Mouse (Mus musculus) heart, embryonic 14.5 days (tissue): ENCODE data around the gene Dennd2d. TPM values are rescaled to one million over a fixed set of nuclear protein-coding genes. Genes with fewer than 3 reads are reported as not detected.

Source experiments
- ATAC-seq: fragments of 200-750 bp; cut with Nextera tagmentation; 2 replicates; pipeline ENCODE4 v1.8.0; 2017; ENCODE audit warnings: low read depth, moderate TSS enrichment; ENCODE audit not compliant: insufficient number of reproducible peaks, insufficient read depth, low FRiP score
- H3K27ac ChIP-seq, 2 experiments: fragments of 200-500 bp in 1 of 2; fragments of 300-500 bp in 1 of 2; sonication (generic) in 1 of 2; replicated peaks in 1 of 2; 2 replicates each; pipeline ENCODE4 v1.5.1; 2012 to 2014; ENCODE audit warnings: low read depth in 2 of 2, low read length in 2 of 2, control low read depth in 1 of 2, mild to moderate bottlenecking in 1 of 2, mixed read lengths in 1 of 2; ENCODE audit not compliant: control insufficient read depth in 1 of 2, insufficient read depth in 1 of 2
- H3K27me3 ChIP-seq: fragments of 300-500 bp; sonication (generic); 2 replicates; pipeline ENCODE4 v1.6.1; 2014; ENCODE audit warnings: mild to moderate bottlenecking, low read length, control low read depth; ENCODE audit not compliant: control insufficient read depth, insufficient read depth
- H3K36me3 ChIP-seq: fragments of 300-500 bp; sonication (generic); 2 replicates; pipeline ENCODE4 v1.6.1; 2014; ENCODE audit warnings: mild to moderate bottlenecking, control low read depth, low read length, mixed read lengths; ENCODE audit not compliant: control insufficient read depth, insufficient read depth
- H3K4me1 ChIP-seq, 2 experiments: fragments of 200-500 bp in 1 of 2; fragments of 300-500 bp in 1 of 2; sonication (generic) in 1 of 2; 2 replicates each; pipeline ENCODE4 v1.6.1; 2012 to 2014; ENCODE audit warnings: low read length in 2 of 2, control low read depth in 1 of 2, mixed read lengths in 1 of 2; ENCODE audit not compliant: control insufficient read depth in 2 of 2, insufficient read depth in 2 of 2
- H3K4me2 ChIP-seq: fragments of 300-500 bp; sonication (generic); 2 replicates; pipeline ENCODE4 v1.6.1; 2014; ENCODE audit warnings: mild to moderate bottlenecking, low read length
- H3K4me3 ChIP-seq, 2 experiments: fragments of 200-500 bp in 1 of 2; fragments of 300-500 bp in 1 of 2; sonication (generic) in 1 of 2; 2 replicates each; pipeline ENCODE4 v1.5.1; 2012 to 2014; ENCODE audit warnings: low read length in 2 of 2, mild to moderate bottlenecking in 2 of 2, control low read depth in 1 of 2, low read depth in 1 of 2, moderate library complexity in 1 of 2; ENCODE audit not compliant: control insufficient read depth in 1 of 2, insufficient read depth in 1 of 2
- H3K9ac ChIP-seq: fragments of 300-500 bp; sonication (generic); 2 replicates; pipeline ENCODE4 v1.6.1; 2014; ENCODE audit warnings: mild to moderate bottlenecking, low read length
- H3K9me3 ChIP-seq: fragments of 300-500 bp; sonication (generic); 2 replicates; pipeline ENCODE4 v1.6.1; 2016; ENCODE audit warnings: low read length, control low read depth; ENCODE audit not compliant: control insufficient read depth
- WGBS: fragments of 180-500 bp; shearing (Covaris S2); extraction: QIAGEN DNeasy Blood & Tissue Kit; methylation state at CpG from one replicate; pipeline ENCODE4 v1.1.7; 2014; 5-methylcytosine and 5-hydroxymethylcytosine counted together
- polyA plus RNA-seq: library from polyadenylated mRNA; unstranded; fragments of >200 nt; fragmentation: Nextera tagmentation; extraction: Ambion mirVana; gene quantifications from 2 replicates; pipeline ENCODE4 v1.2.1, GENCODE M21; 2014

Dennd2d gene
- polyA plus RNA-seq, 1 experiment from 2014 or later: 2.5 TPM

DNA sequence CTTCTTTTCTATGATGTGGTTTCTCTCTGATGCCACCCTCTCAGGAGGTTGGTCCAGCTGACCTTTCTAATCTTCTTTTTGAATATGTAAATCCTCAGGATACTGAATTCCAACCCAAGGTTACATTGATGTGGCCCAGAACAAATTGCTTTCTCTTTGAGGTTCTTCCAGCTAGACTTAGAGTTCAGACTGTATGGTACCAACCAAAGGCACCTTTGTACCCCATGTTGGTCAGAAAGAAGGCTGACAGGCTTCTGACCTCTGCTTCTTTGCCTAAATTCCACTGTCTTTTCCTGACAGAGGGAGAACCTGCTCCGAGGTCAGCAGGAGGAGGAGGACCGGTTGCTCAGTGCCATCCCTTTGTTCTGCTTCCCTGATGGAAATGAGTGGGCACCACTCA, 5.3 kb downstream of the Dennd2d start:
- Histone ChIP-seq H3K4me1 (peaks cover 2 to 10% of the 10 kb centered on the region in 2 experiments; a peak in 3 of 4 replicates), H3K27me3 (no peaks in the 10 kb centered on the region), H3K9me3 (no peaks in the 10 kb centered on the region), H3K27ac (no peak overlapping the region), H3K4me2 (no peak overlapping the region), H3K9ac (no peak overlapping the region), H3K36me3 (no peaks in the 10 kb centered on the region), H3K4me3 (no peak overlapping the region)
- ATAC-seq: no peak
- WGBS: 85% methylated on average over 2 of the region's 2 CpGs

DNA sequence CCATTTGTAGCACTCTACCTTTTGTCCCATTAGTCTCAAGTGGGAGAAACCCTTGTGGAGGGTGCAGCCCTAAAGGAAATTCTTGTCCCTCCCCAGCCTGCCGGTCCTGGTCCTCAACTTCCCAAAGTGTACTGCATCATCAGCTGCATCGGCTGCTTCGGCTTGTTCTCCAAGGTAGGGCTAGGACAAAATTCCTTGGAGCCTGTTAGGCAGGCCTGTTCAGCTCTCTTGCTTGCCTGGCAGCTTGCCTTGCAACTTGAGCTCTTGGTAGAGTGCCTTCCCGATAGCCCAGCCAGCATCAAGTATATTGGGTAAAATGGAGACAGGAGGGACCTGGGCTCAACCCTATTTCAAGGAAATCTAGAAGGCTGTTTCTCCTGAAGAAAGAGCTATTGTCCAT, 8.0 kb downstream of the Dennd2d start:
- H3K4me3 ChIP-seq: no peak overlapping the region
- H3K27me3 ChIP-seq: no peaks in the 10 kb centered on the region
- no peak overlapping the region for H3K27ac ChIP-seq
- 92% methylated on average over 4 of the region's 4 CpGs for WGBS
- H3K36me3 ChIP-seq: no peaks in the 10 kb centered on the region
- ATAC-seq: no peak
- H3K9ac ChIP-seq: no peak overlapping the region
- H3K9me3 ChIP-seq: no peaks in the 10 kb centered on the region
- H3K4me1 ChIP-seq: peaks cover 9 to 16% of the 10 kb centered on the region in 2 experiments
- no peak overlapping the region for H3K4me2 ChIP-seq

DNA sequence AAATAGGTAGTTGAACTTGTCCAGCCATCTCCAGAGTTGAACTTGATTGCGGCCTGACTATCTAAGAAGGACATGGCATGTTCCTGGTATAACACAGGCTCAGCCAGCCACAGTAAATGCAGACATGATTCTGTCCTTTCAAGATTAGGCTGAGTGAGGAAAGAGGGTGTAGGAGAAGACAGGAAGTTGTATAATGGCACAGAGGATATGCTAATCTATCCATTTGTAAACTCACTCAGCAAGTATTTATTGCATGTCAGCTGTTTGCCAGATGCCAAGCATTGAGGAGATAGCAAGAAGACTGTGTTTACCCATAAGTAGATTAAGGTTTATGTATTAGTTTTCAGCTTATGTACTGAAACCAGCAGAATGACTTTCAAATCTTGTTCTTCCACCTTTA, 10.5 kb downstream of the Dennd2d start:
- H3K27me3 ChIP-seq: no peaks in the 10 kb centered on the region
- H3K27ac ChIP-seq: 0 out of 4 replicates have a peak overlapping the region, but pooled peaks of 1 of the 2 experiments have one; percentile 2
- no peak overlapping the region for H3K4me2 ChIP-seq
- no peaks in the 10 kb centered on the region for H3K9me3 ChIP-seq
- no peak overlapping the region for H3K4me3 ChIP-seq
- no peak for ATAC-seq
- no peaks in the 10 kb centered on the region for H3K36me3 ChIP-seq
- no peak overlapping the region for H3K9ac ChIP-seq
- H3K4me1 ChIP-seq: peaks cover 9 to 21% of the 10 kb centered on the region in 2 experiments
- WGBS: 54% methylated on average over 1 of the region's 1 CpGs

DNA sequence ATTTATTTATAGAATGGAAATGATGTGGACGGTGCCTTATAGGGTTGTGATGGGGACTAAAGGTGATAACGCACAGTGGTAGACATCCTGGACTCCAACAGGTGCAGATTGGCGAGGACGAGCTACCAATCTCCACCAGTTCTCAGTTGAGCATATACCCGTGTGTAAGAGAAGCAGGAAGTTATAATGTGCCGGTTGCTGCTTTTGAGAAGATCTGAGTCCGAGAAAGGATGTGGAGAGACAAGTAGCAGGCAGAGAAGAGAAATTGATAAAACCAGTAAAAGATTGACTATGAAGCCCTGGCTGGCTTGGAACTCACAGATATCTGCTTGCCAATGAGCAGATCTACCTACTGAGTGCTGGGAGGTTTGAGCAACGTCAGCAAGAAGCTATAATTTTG, 11.0 kb downstream of the Dennd2d start:
- Histone ChIP-seq H3K27me3 (no peaks in the 10 kb centered on the region), H3K4me2 (no peak overlapping the region), H3K27ac (peak overlapping the region; percentile 32 to 74; a peak in 3 of 4 replicates), H3K36me3 (no peaks in the 10 kb centered on the region), H3K9ac (no peak overlapping the region), H3K9me3 (no peaks in the 10 kb centered on the region), H3K4me1 (peaks cover 9 to 21% of the 10 kb centered on the region in 2 experiments), H3K4me3 (no peak overlapping the region)
- no peak for ATAC-seq
- WGBS: 75% methylated on average over 8 of the region's 8 CpGs

DNA sequence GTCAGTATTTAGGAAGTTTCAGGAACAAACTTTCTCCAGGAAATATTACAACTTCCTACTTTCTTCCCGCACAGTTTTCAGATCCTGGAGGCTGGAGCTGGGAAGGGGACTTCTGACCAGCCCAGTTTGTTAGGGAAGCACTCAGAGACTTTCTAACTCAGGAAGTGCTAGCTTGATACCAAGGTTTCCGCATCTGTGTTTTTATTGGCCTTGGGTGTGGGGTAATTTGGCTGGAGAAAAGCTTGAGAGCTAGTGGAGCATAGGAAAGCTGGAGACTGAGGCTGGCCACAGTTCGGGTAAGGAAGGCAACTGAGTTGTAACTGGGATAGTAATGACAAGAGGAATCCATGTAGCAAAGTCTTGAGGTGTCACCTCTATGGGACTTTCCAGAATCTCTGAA, 11.7 kb downstream of the Dennd2d start:
- no peak overlapping the region for H3K4me3 ChIP-seq
- no peaks in the 10 kb centered on the region for H3K27me3 ChIP-seq
- no peak overlapping the region for H3K4me2 ChIP-seq
- peaks cover 9 to 21% of the 10 kb centered on the region in 2 experiments for H3K4me1 ChIP-seq
- no peaks in the 10 kb centered on the region for H3K9me3 ChIP-seq
- H3K36me3 ChIP-seq: no peaks in the 10 kb centered on the region
- ATAC-seq: peak; percentile 51; the same call in 1 of the 2 replicates
- no peak overlapping the region for H3K9ac ChIP-seq
- H3K27ac ChIP-seq: peak overlapping the region; percentile 32 to 74
- 43% methylated on average over 3 of the region's 3 CpGs for WGBS

DNA sequence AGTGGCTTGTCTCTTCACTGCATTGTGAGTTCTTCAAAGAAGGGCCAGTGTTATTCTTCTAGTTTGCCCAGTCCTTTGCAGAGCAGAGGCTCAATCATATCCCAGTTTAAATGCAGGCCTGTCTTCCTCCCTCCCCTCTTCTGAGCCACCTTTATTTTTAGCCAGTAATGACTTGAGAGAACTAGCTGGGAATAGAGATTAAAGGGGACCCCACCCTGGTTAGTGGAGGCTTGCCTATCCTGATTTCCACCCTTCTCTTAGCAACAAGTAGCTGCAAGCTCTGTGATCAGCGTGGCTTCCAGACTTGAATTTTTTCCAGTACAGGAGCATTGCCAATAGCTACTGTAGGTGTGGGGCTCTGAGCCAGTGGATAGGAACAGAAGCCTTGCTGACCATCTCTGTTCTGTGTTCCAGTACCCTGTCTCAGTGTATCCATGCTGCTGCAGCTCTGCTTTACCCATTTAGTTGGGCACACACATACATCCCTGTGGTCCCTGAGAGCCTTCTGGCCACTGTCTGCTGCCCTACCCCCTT, 12.3 kb downstream of the Dennd2d start:
- 36% methylated on average over 1 of the region's 1 CpGs for WGBS

DNA sequence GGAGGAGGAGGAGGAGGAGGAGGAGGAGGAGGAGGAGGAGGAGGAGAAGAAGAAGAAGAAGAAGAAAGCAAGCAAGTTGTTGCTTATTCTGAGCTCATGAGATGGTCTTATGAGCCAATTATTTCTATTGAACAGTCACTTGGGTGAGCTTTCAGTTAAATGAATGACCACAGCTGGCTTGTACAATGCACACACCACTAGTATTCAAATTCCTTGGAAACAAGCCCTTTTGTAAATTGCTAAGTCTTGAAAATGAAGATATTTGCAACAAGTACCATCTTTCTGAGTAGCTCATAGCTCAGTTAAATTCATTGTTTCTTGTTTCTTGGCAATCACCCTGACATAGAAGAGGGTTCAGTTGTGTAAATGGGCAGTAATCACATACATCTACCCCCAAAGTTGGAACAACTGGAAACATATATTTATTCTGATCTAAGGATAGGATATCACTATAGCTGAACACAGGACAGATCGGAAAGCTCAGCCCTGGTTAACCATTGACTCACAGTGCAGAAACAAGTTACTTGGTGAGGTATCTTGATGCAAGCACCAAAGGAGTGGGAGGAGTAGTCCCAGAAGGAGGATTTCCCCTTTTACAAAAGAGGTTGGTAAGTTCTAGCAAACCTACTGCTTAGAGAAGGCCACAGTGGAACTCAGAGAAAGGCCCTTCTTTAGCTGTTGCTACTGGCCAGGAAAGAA, 13.3 kb downstream of the Dennd2d start:
- Histone ChIP-seq H3K27me3 (no peaks in the 10 kb centered on the region), H3K36me3 (peaks cover 9% of the 10 kb centered on the region), H3K9ac (no peak overlapping the region), H3K4me3 (no peak overlapping the region), H3K27ac (peak overlapping the region in 1 of 2 experiments; percentile 32; a peak in 2 of 4 replicates), H3K4me2 (no peak overlapping the region), H3K4me1 (peaks cover 9 to 23% of the 10 kb centered on the region in 2 experiments), H3K9me3 (no peaks in the 10 kb centered on the region)
- ATAC-seq: no peak
- WGBS: 75% methylated on average over 1 of the region's 1 CpGs

More for the DNA sequence above, 12.3 kb downstream of the Dennd2d start:
- ATAC-seq: peak; percentile 57; the same call in 1 of the 2 replicates
- H3K9me3 ChIP-seq: no peaks in the 10 kb centered on the region
- no peak overlapping the region for H3K4me3 ChIP-seq
- no peaks in the 10 kb centered on the region for H3K36me3 ChIP-seq
- H3K27me3 ChIP-seq: no peaks in the 10 kb centered on the region
- no peak overlapping the region for H3K9ac ChIP-seq
- peak overlapping the region; percentile 7 to 74 for H3K27ac ChIP-seq
- peaks cover 9 to 21% of the 10 kb centered on the region in 2 experiments for H3K4me1 ChIP-seq
- H3K4me2 ChIP-seq: no peak overlapping the region
